Mouse (Mus musculus) CH12.LX (cell line): ENCODE measurements at regions not wholly inside any gene's neighbourhood (a gene's known extent, or its start where the extent isn't known, plus 50 kb on each side); places are given as distances from the start of the nearest gene placed in this dataset.

Experiments used
- DNase-seq: peaks from one replicate; pipeline ENCODE4 v3.0.0-alpha.2; 2013; ENCODE audit errors: extremely low read depth
- H3K27ac ChIP-seq: 2 replicates; pipeline ENCODE4 v1.5.1; 2012; ENCODE audit warnings: low read depth, mild to moderate bottlenecking, control low read depth, moderate library complexity; ENCODE audit not compliant: insufficient read depth
- H3K27me3 ChIP-seq: replicated peaks from 2 replicates; pipeline ENCODE3; 2012; ENCODE audit warnings: inconsistent platforms
- H3K36me3 ChIP-seq, 2 experiments: replicated peaks in 1 of 2; 2 replicates each; pipeline versions ENCODE3 to v1.6.1; 2012; ENCODE audit warnings: inconsistent platforms in 1 of 2, low read length in 1 of 2, mild to moderate bottlenecking in 1 of 2, mixed read lengths in 1 of 2, moderate library complexity in 1 of 2; ENCODE audit not compliant: control insufficient read depth in 1 of 2, insufficient read depth in 1 of 2
- H3K4me1 ChIP-seq, 2 experiments: 2 replicates each; pipeline ENCODE4 v1.6.1; 2012; ENCODE audit warnings: inconsistent platforms in 1 of 2, moderate library complexity in 1 of 2; ENCODE audit not compliant: insufficient read depth in 2 of 2, control insufficient read depth in 1 of 2
- H3K4me2 ChIP-seq: 2 replicates; pipeline ENCODE4 v1.6.1; 2012; ENCODE audit warnings: low read depth, mild to moderate bottlenecking, control low read depth; ENCODE audit not compliant: poor library complexity, insufficient read depth, severe bottlenecking
- H3K4me3 ChIP-seq, 3 experiments: fragments of 150-350 bp in 1 of 3; sonication (generic) in 1 of 3; replicated peaks in 1 of 3; 2 replicates each; pipeline versions ENCODE3 to v1.5.1; 2011 to 2012; ENCODE audit warnings: low read depth in 2 of 3, low read length in 2 of 3, mild to moderate bottlenecking in 2 of 3, moderate library complexity in 2 of 3, control low read depth in 1 of 3, improper control_type of control experiment in 1 of 3, inconsistent platforms in 1 of 3, mixed read lengths in 1 of 3; ENCODE audit not compliant: poor library complexity in 1 of 3
- H3K79me2 ChIP-seq: replicated peaks from 2 replicates; pipeline ENCODE4 v1.6.1; 2012; ENCODE audit warnings: mild to moderate bottlenecking, moderate library complexity; ENCODE audit not compliant: control insufficient read depth, poor library complexity, insufficient read depth, severe bottlenecking; ENCODE audit errors: extremely low read depth
- H3K9ac ChIP-seq: 2 replicates; pipeline ENCODE4 v1.6.1; 2012; ENCODE audit warnings: low read depth, mild to moderate bottlenecking, control low read depth, moderate library complexity; ENCODE audit not compliant: insufficient read depth
- H3K9me3 ChIP-seq: replicated peaks from 2 replicates; pipeline ENCODE3; 2012; ENCODE audit warnings: low read length, inconsistent platforms, mixed read lengths
- BHLHE40 ChIP-seq: IDR thresholded peaks from 2 replicates; pipeline ENCODE4 v1.6.1; 2011; ENCODE audit warnings: mild to moderate bottlenecking, low read depth, low read length, improper control_type of control experiment
- ELF1 ChIP-seq: IDR thresholded peaks from 2 replicates; pipeline ENCODE4 v1.6.1; 2014; ENCODE audit warnings: low read depth, mild to moderate bottlenecking, inconsistent platforms, low read length, improper control_type of control experiment
- EP300 ChIP-seq: IDR thresholded peaks from 2 replicates; pipeline ENCODE4 v1.6.1; 2011; ENCODE audit warnings: low read length, improper control_type of control experiment
- IRF4 ChIP-seq: IDR thresholded peaks from 2 replicates; pipeline ENCODE4 v1.6.1; 2014; ENCODE audit warnings: low read depth, mild to moderate bottlenecking, inconsistent platforms, low read length, improper control_type of control experiment
- JUN ChIP-seq: IDR thresholded peaks from 2 replicates; pipeline ENCODE4 v1.6.1; 2011; ENCODE audit warnings: low read depth, mild to moderate bottlenecking, low read length, improper control_type of control experiment, moderate library complexity; ENCODE audit not compliant: insufficient read depth
- KAT2A ChIP-seq: IDR thresholded peaks from 2 replicates; pipeline ENCODE4 v1.6.1; 2012; ENCODE audit warnings: low read length, improper control_type of control experiment, inconsistent platforms; ENCODE audit not compliant: insufficient replicate concordance
- MAZ ChIP-seq: IDR thresholded peaks from 2 replicates; pipeline ENCODE4 v1.6.1; 2012; ENCODE audit warnings: low read depth, mild to moderate bottlenecking, inconsistent platforms, low read length, improper control_type of control experiment, moderate library complexity
- NRF1 ChIP-seq: IDR thresholded peaks from 2 replicates; pipeline ENCODE4 v1.6.1; 2014; ENCODE audit warnings: low read depth, mild to moderate bottlenecking, inconsistent platforms, low read length, improper control_type of control experiment, moderate library complexity
- POLR2AphosphoS2 ChIP-seq: IDR thresholded peaks from 2 replicates; pipeline ENCODE4 v1.6.1; 2011; ENCODE audit warnings: low read depth, low read length, improper control_type of control experiment
- RCOR1 ChIP-seq: conservative IDR thresholded peaks from 2 replicates; pipeline ENCODE4 v1.6.1; 2012; ENCODE audit warnings: low read depth, mild to moderate bottlenecking, inconsistent platforms, low read length, improper control_type of control experiment
- TBP ChIP-seq: conservative IDR thresholded peaks from 2 replicates; pipeline ENCODE4 v1.6.1; 2011; ENCODE audit warnings: low read depth, low read length, improper control_type of control experiment
- TCF12 ChIP-seq: IDR thresholded peaks from 2 replicates; pipeline ENCODE4 v1.6.1; 2014; ENCODE audit warnings: low read depth, mild to moderate bottlenecking, inconsistent platforms, low read length, improper control_type of control experiment
- USF1 ChIP-seq: IDR thresholded peaks from 2 replicates; pipeline ENCODE4 v1.6.1; 2014; ENCODE audit warnings: low read depth, mild to moderate bottlenecking, inconsistent platforms, low read length, improper control_type of control experiment
- USF2 ChIP-seq: conservative IDR thresholded peaks from 2 replicates; pipeline ENCODE4 v1.6.1; 2011; ENCODE audit warnings: low read depth, low read length, improper control_type of control experiment
- ZNF384 ChIP-seq: IDR thresholded peaks from 2 replicates; pipeline ENCODE4 v1.6.1; 2012; ENCODE audit warnings: low read depth, low read length, improper control_type of control experiment, inconsistent platforms
- dilution Hi-C: fragments of 300-500 bp; cut with MboI; formaldehyde crosslinking; loops from 2 replicates; pipeline ENCODE4 v1.14.3; 2020; ENCODE audit warnings: low sequenced_read_pairs; ENCODE audit not compliant: extremely low pct_unique_long_range_greater_than_20kb, extremely low pct_ligation_motif_present
- in situ Hi-C: fragments of 300-500 bp; cut with MboI; formaldehyde crosslinking; loops from 3 replicates; pipeline ENCODE4 v1.14.3; 2019; ENCODE audit warnings: low sequenced_read_pairs, low pct_ligation_motif_present, low pct_unique_long_range_greater_than_20kb, mixed read lengths

GRCm38 (mm10) chr6:100980156-100980555, 146.7 kb downstream of the Ppp4r2 start:
- Histone ChIP-seq H3K9ac (no peak overlapping the region), H3K27ac (no peak overlapping the region), H3K4me1 (no peaks in the 10 kb centered on the region), H3K36me3 (no peaks in the 10 kb centered on the region), H3K9me3 (no peaks in the 10 kb centered on the region), H3K4me2 (no peak overlapping the region), H3K27me3 (peaks cover 32% of the 10 kb centered on the region), H3K4me3 (no peak overlapping the region), H3K79me2 (no peaks in the 10 kb centered on the region)
- in situ Hi-C loops: no loop called here
- TF ChIP-seq NRF1 (no peak), TCF12 (no peak), ELF1 (no peak), BHLHE40 (no peak), POLR2AphosphoS2 (no peak), EP300 (no peak), KAT2A (no peak), TBP (no peak), USF2 (no peak), MAZ (no peak), ZNF384 (no peak), JUN (no peak), IRF4 (no peak), USF1 (no peak), RCOR1 (no peak)
- dilution Hi-C loops: no loop called here
- DNase-seq: no peak

DNA sequence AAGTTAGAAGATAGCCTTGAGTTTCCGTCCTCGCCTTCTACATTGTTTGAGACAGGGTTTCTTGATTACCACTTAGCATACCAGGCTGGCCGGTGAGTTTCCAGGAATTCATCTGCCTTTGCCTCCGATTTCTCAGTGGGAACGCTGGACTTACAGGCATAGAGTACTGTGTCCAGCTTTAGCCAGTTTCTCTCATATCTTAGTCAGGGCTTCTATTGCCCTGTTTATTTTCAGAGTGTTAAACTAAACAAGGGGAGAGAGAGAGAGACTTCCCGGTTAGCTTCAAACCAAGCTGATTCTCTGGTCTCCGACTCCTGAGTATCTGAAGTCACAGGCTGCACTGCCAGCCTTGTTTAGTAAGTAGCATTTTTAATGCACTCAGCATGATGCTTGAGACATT, 151.4 kb downstream of the Ppp4r2 start:
- no peak for TF ChIP-seq TCF12
- no peak for TF ChIP-seq JUN
- in situ Hi-C loops: no loop called here
- dilution Hi-C loops: no loop called here
- Histone ChIP-seq H3K36me3 (no peaks in the 10 kb centered on the region), H3K4me2 (no peak overlapping the region), H3K9ac (no peak overlapping the region), H3K79me2 (no peaks in the 10 kb centered on the region), H3K4me3 (no peak overlapping the region), H3K4me1 (no peaks in the 10 kb centered on the region), H3K27me3 (peaks cover 42% of the 10 kb centered on the region), H3K27ac (no peak overlapping the region), H3K9me3 (no peaks in the 10 kb centered on the region)
- DNase-seq: no peak
